Mouse (Mus musculus) CH12.LX (cell line): Measurements from ENCODE around the gene Fiz1.

Experiments used
- CHD2 ChIP-seq: IDR thresholded peaks from 2 replicates; pipeline ENCODE4 v1.6.1; 2011; ENCODE audit warnings: low read length, improper control_type of control experiment
- CTCF ChIP-seq, 2 experiments: IDR thresholded peaks in 1 of 2; conservative IDR thresholded peaks in 1 of 2; 2 replicates each; pipeline ENCODE4 v1.5.1; 2011 to 2012; ENCODE audit warnings: low read depth in 2 of 2, low read length in 2 of 2, improper control_type of control experiment in 1 of 2, inconsistent platforms in 1 of 2, mild to moderate bottlenecking in 1 of 2, moderate library complexity in 1 of 2
- EP300 ChIP-seq: IDR thresholded peaks from 2 replicates; pipeline ENCODE4 v1.6.1; 2011; ENCODE audit warnings: low read length, improper control_type of control experiment
- IRF4 ChIP-seq: IDR thresholded peaks from 2 replicates; pipeline ENCODE4 v1.6.1; 2014; ENCODE audit warnings: low read depth, mild to moderate bottlenecking, inconsistent platforms, low read length, improper control_type of control experiment
- POLR2A ChIP-seq: IDR thresholded peaks from 2 replicates; pipeline ENCODE4 v1.6.1; 2011; ENCODE audit warnings: low read depth, mild to moderate bottlenecking, improper control_type of control experiment, low read length

GRCm38 (mm10) chr7:4964272-4964671, 50.2 kb downstream of the Fiz1 start, which contains the start of gene Sbk2:
- peak in 1 of 2 experiments; percentile 82; a peak in 2 of 4 replicates for TF ChIP-seq CTCF (conservative IDR thresholded peaks at IDR 0.05 in 1 of 2, IDR thresholded peaks at IDR 0.05 in 1 of 2; ENCODE audit: low read depth in 2 of 2, low read length in 2 of 2)
- TF ChIP-seq POLR2A: no peak
- TF ChIP-seq IRF4: no peak
- no peak for TF ChIP-seq EP300
- TF ChIP-seq CHD2: no peak
